Mouse (Mus musculus): ENCODE data around the gene Masp1. TPM values are rescaled to one million over a fixed set of nuclear protein-coding genes. Genes with fewer than 3 reads are reported as not detected.

The Masp1 gene
- polyA plus RNA-seq, 1 experiment from 2014 or later = 32.8 TPM

DNA sequence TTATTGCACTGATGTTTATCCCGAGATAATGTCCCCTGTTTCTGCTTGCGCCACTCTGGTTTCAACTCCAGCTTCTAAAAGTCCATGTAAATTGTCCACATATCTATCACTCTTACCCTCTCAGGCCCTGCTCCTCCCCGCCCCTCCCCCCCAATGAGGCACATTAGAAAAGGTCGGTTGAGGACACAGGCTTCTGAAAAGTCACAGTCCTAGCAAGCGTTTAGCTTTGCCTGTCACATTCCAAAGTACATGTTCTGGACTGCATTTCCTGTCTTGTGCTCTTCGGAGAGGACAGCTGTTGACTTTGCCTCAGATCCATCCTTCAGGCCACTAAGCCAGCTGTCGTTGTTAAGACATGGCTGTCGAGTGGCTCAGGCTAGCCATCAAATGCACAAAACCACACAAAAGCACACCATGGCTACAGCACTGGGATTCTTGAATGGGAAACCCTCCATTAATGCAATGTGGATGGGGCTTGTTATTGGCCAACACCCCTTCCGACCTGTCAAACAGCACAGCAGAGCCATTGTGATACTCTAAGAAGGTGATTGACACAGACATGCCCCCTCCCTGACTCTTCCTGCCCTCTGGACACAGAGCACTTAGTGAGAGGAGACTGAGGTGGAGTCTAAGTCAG lies 103.8 kb downstream of the Masp1 start:
- H3K4me2 ChIP-seq (replicated peaks) = peak overlapping the region; percentile 19
- H3K4me1 ChIP-seq = peaks cover 15% of the 10 kb centered on the region
- no peak overlapping the region for H3K9ac ChIP-seq (replicated peaks)
- 0 out of 2 replicates have a peak, but pooled peaks have one; percentile 41 for ATAC-seq (ENCODE audit: low FRiP score, low read depth)
- H3K4me3 ChIP-seq = no peak overlapping the region
- H3K9me3 ChIP-seq = no peaks in the 10 kb centered on the region
- WGBS = 57% methylated on average over 9 of the region's 9 CpGs
- no peaks in the 10 kb centered on the region for H3K27me3 ChIP-seq
- H3K36me3 ChIP-seq = no peaks in the 10 kb centered on the region
- H3K27ac ChIP-seq (replicated peaks) = no peak overlapping the region

DNA sequence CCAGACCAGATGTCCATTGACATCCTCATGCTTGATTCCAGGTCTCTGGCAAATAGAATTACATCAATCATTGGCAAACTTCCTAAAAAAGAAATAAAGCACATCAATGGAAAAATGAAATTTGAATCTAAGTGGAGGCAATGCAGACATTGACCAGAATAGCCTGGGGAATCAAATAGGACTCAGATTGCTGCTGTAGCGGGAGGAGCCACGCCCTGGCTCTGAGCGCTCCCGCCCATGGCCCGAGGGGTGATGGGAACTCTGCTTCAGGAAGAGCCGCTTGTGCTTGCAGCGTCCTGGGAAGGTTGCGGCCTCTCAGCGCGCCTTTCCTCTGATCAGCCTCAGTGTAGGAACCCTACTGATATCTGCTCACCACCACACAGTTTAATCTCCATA lies 104.4 kb downstream of the Masp1 start:
- H3K27ac ChIP-seq (replicated peaks) = no peak overlapping the region
- peak overlapping the region; percentile 19 for H3K4me2 ChIP-seq (replicated peaks)
- 33% methylated on average over 10 of the region's 10 CpGs for WGBS
- H3K27me3 ChIP-seq = no peaks in the 10 kb centered on the region
- ATAC-seq (ENCODE audit: low FRiP score, low read depth) = no peak
- no peak overlapping the region for H3K4me3 ChIP-seq
- peaks cover 15% of the 10 kb centered on the region for H3K4me1 ChIP-seq
- no peak overlapping the region for H3K9ac ChIP-seq (replicated peaks)
- no peaks in the 10 kb centered on the region for H3K9me3 ChIP-seq
- H3K36me3 ChIP-seq = no peaks in the 10 kb centered on the region

DNA sequence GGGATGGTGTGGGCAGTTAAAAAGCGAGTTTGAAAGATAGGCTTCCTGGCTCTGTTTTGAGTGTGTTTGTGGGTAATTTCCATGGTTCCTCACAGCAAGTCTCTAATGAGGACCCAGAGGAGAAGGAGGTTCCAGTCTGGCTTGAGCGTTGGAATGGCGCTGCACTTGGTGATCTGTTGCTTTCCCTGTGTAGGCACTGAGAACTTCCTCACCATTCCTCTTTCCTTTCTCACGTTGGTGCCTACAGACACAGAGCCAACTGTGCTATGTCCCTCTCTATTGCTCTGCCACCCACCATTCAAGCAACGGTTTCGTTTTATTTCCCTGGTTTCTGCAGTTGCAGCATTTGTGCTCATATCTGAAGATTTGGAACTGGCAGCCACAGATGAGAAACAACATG lies 107.7 kb downstream of the Masp1 start:
- no peak overlapping the region for H3K27ac ChIP-seq (replicated peaks)
- no peaks in the 10 kb centered on the region for H3K9me3 ChIP-seq
- H3K9ac ChIP-seq (replicated peaks) = no peak overlapping the region
- no peak for ATAC-seq (ENCODE audit: low FRiP score, low read depth)
- 81% methylated on average over 6 of the region's 6 CpGs for WGBS
- no peak overlapping the region for H3K4me2 ChIP-seq (replicated peaks)
- peaks cover 15% of the 10 kb centered on the region for H3K4me1 ChIP-seq
- no peaks in the 10 kb centered on the region for H3K27me3 ChIP-seq
- H3K4me3 ChIP-seq = no peak overlapping the region
- H3K36me3 ChIP-seq = no peaks in the 10 kb centered on the region

DNA sequence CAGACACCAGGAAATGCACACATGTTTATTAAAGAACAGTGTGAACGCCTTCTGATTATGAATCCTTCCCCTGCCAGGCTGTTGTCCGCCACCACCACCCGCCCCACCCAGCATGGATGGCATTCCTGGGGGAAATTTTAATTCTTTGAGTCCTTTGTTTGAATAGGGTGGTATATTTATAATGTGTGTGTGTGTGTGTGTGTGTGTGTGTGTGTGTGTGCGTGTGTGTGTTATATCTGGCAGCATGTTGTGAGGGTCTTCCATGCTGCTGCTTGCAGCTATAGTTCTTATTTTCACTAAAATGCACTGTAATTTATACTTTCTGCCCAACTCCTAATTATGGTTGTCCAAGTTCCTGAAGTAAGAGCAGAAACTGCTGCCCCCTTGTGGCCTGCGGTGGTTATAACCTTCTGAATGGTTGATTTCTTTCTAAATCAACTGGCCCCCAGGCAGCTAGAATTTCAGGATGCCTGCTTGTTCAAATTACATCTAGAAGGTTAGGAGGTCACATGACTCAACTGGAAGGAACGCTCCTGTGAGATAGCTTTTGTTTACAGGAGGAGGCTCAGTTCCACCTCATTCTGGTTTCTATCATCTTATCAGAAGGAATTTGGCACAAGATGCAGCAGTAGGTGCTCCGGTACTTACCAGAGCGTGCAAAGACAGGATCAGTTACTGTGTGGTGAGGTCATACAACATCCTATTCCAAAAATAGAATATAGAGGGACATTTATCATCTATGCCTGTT lies 117.4 kb downstream of the Masp1 start:
- 53% methylated on average over 8 of the region's 8 CpGs for WGBS
- ATAC-seq (ENCODE audit: low FRiP score, low read depth) = no peak; the same call in 1 of the 2 replicates

DNA sequence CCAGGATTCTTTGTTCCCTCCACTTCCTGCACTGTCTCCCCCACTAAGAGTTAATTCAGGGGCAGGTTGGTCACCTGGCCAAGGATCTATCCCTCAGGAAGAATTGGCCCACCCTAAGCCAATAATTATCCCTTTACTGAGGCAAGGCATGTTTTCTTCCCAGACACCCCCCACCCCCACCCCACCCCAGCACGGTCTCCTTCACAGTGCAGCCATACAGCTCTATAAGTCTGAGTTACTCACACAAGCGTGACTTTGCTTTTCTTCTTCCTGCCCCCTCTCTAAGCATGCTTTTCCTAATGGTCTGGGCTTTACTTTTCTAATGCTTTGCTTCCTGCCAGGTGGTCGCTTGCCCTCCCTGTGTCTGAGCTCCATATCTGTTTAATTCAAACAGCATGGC lies 118.7 kb downstream of the Masp1 start:
- no peaks in the 10 kb centered on the region for H3K4me1 ChIP-seq
- no peaks in the 10 kb centered on the region for H3K27me3 ChIP-seq
- 76% methylated on average over 3 of the region's 3 CpGs for WGBS
- no peaks in the 10 kb centered on the region for H3K9me3 ChIP-seq
- H3K36me3 ChIP-seq = no peaks in the 10 kb centered on the region
- no peak overlapping the region for H3K4me3 ChIP-seq
- H3K27ac ChIP-seq (replicated peaks) = no peak overlapping the region
- H3K4me2 ChIP-seq (replicated peaks) = no peak overlapping the region
- no peak overlapping the region for H3K9ac ChIP-seq (replicated peaks)
- ATAC-seq (ENCODE audit: low FRiP score, low read depth) = no peak

More for the DNA sequence above, 117.4 kb downstream of the Masp1 start:
- Histone ChIP-seq H3K4me3 (no peak overlapping the region), H3K27ac (replicated peaks) (no peak overlapping the region), H3K36me3 (no peaks in the 10 kb centered on the region), H3K9me3 (no peaks in the 10 kb centered on the region), H3K27me3 (no peaks in the 10 kb centered on the region), H3K4me1 (no peaks in the 10 kb centered on the region), H3K4me2 (replicated peaks) (no peak overlapping the region), H3K9ac (replicated peaks) (no peak overlapping the region)

DNA sequence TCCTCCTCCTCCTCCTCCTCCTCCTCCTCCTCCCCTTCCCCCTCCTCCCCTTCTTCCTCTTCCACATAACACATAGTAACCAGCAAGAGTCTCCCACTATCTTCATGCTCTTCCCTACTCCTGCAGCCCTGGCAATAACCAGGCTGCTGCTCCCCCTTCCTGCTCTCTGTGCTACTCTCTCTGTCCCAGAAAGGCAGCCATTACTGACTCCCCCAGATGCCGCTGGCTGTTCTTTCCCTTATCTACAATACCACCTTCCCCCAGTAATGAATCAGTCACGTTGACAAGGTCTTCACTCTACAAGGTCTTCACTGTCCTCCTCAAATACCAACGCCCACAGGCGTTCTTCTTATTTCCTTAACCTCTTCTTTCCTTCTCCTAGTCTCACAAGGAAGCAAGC lies 119.2 kb downstream of the Masp1 start:
- Histone ChIP-seq H3K36me3 (no peaks in the 10 kb centered on the region), H3K9ac (replicated peaks) (no peak overlapping the region), H3K4me2 (replicated peaks) (no peak overlapping the region), H3K9me3 (no peaks in the 10 kb centered on the region), H3K27me3 (no peaks in the 10 kb centered on the region), H3K27ac (replicated peaks) (no peak overlapping the region), H3K4me1 (no peaks in the 10 kb centered on the region), H3K4me3 (no peak overlapping the region)
- ATAC-seq (ENCODE audit: low FRiP score, low read depth) = no peak
- 76% methylated on average over 4 of the region's 4 CpGs for WGBS

Other genes with a start within 250 kb of the Masp1 start
- not detected in 2 replicates for gene Rtp1, start 91.7 kb downstream of the Masp1 start, polyA plus RNA-seq (2016; fragmentation: Nextera tagmentation; extraction: Ambion mirVana)
- gene Rtp4, start 524 bp downstream of the Masp1 start, polyA plus RNA-seq (2016; fragmentation: Nextera tagmentation; extraction: Ambion mirVana) = 2.9 and 3.0 TPM in 2 replicates

All from midbrain, embryonic 12.5 days (tissue).